Mouse (Mus musculus) forebrain, embryonic 11.5 days (tissue): ENCODE results near the gene Adtrp. TPM values are rescaled to one million over a fixed set of nuclear protein-coding genes. Genes with fewer than 3 reads are reported as not detected.

Source experiments
- ATAC-seq: fragments of 200-750 bp; cut with Nextera tagmentation; replicated peaks from 2 replicates; pipeline ENCODE4 v1.8.0; 2017; ENCODE audit warnings: moderate TSS enrichment; ENCODE audit not compliant: low FRiP score
- DNase-seq: peaks from one replicate; pipeline ENCODE4 v3.0.0-alpha.2; 2017; ENCODE audit warnings: low spot score
- H3K27ac ChIP-seq: fragments of 300-500 bp; sonication (generic); 2 replicates; pipeline ENCODE4 v1.5.1; 2014; ENCODE audit warnings: low read depth, low read length
- H3K27me3 ChIP-seq: fragments of 300-500 bp; sonication (generic); 2 replicates; pipeline ENCODE4 v1.6.1; 2014; ENCODE audit warnings: mild to moderate bottlenecking, low read length, mixed read lengths; ENCODE audit not compliant: control insufficient read depth, insufficient read depth
- H3K36me3 ChIP-seq: fragments of 300-500 bp; sonication (generic); 2 replicates; pipeline ENCODE4 v1.6.1; 2014; ENCODE audit warnings: mild to moderate bottlenecking, low read length, moderate library complexity, mixed read lengths; ENCODE audit not compliant: control insufficient read depth, insufficient read depth
- H3K4me1 ChIP-seq: fragments of 300-500 bp; sonication (generic); replicated peaks from 2 replicates; pipeline ENCODE4 v1.6.1; 2014; ENCODE audit warnings: low read length, mixed read lengths; ENCODE audit not compliant: control insufficient read depth, insufficient read depth
- H3K4me2 ChIP-seq: fragments of 300-500 bp; sonication (generic); 2 replicates; pipeline ENCODE4 v1.6.1; 2014; ENCODE audit warnings: low read depth, mild to moderate bottlenecking, low read length, moderate library complexity, mixed read lengths; ENCODE audit not compliant: severe bottlenecking
- H3K4me3 ChIP-seq: fragments of 300-500 bp; sonication (generic); 2 replicates; pipeline ENCODE4 v1.5.1; 2014; ENCODE audit warnings: low read depth, low read length
- H3K9ac ChIP-seq: fragments of 300-500 bp; sonication (generic); 2 replicates; pipeline ENCODE4 v1.6.1; 2014; ENCODE audit warnings: low read length
- H3K9me3 ChIP-seq: fragments of 300-500 bp; sonication (generic); 2 replicates; pipeline ENCODE4 v1.6.1; 2016; ENCODE audit warnings: low read length, mixed read lengths; ENCODE audit not compliant: control insufficient read depth
- WGBS: fragments of 180-500 bp; shearing (Covaris S2); extraction: QIAGEN DNeasy Blood & Tissue Kit; methylation state at CpG from one replicate; pipeline ENCODE4 v1.1.7; 2014; 5-methylcytosine and 5-hydroxymethylcytosine counted together
- polyA plus RNA-seq: library from polyadenylated mRNA; unstranded; fragments of >200 nt; fragmentation: Nextera tagmentation; extraction: Ambion mirVana; gene quantifications from 2 replicates; pipeline ENCODE4 v1.2.1, GENCODE M21; 2014

Adtrp gene
- polyA plus RNA-seq, 1 experiment from 2014 or later: not detected

GRCm38 (mm10) chr13:41805138-41805820, 42.2 kb downstream of the Adtrp start:
- Histone ChIP-seq H3K9me3 (no peaks in the 10 kb centered on the region), H3K4me1 (peaks cover 4% of the 10 kb centered on the region; the same call in 1 of the 2 replicates), H3K9ac (no peak overlapping the region), H3K36me3 (no peaks in the 10 kb centered on the region), H3K4me2 (no peak overlapping the region), H3K27ac (no peak overlapping the region), H3K4me3 (no peak overlapping the region), H3K27me3 (no peaks in the 10 kb centered on the region)
- 89% methylated on average over 7 of the region's 7 CpGs for WGBS
- DNase-seq (no peak), ATAC-seq (no peak)

GRCm38 (mm10) chr13:41803656-41804265, 43.7 kb downstream of the Adtrp start:
- H3K27me3 ChIP-seq: no peaks in the 10 kb centered on the region
- H3K9ac ChIP-seq: no peak overlapping the region
- no peak overlapping the region for H3K4me2 ChIP-seq
- no peak for DNase-seq
- peaks cover 4% of the 10 kb centered on the region; the same call in 1 of the 2 replicates for H3K4me1 ChIP-seq
- no peaks in the 10 kb centered on the region for H3K9me3 ChIP-seq
- no peaks in the 10 kb centered on the region for H3K36me3 ChIP-seq
- no peak overlapping the region for H3K4me3 ChIP-seq
- no peak overlapping the region for H3K27ac ChIP-seq
- WGBS: 83% methylated on average over 8 of the region's 8 CpGs
- ATAC-seq: no peak

- Histone ChIP-seq H3K27me3 (no peaks in the 10 kb centered on the region), H3K4me1 (peaks cover 4% of the 10 kb centered on the region; the same call in 1 of the 2 replicates), H3K36me3 (no peaks in the 10 kb centered on the region), H3K9me3 (no peaks in the 10 kb centered on the region), H3K9ac (no peak overlapping the region), H3K27ac (peak overlapping the region; percentile 28; the same call in 1 of the 2 replicates), H3K4me2 (peak overlapping the region; percentile 42; the same call in 1 of the 2 replicates), H3K4me3 (peak overlapping the region; percentile 2; the same call in 1 of the 2 replicates)
- ATAC-seq: peak; percentile 91
- 2% methylated on average over 8 of the region's 8 CpGs for WGBS
- peak; percentile 80 for DNase-seq
These were observed 46.3 kb downstream of the Adtrp start for GRCm38 (mm10) chr13:41801177-41801636.

GRCm38 (mm10) chr13:41792849-41793248, 54.6 kb downstream of the Adtrp start:
- 88% methylated on average over 6 of the region's 6 CpGs for WGBS
- H3K4me3 ChIP-seq: no peak overlapping the region
- no peak overlapping the region for H3K4me2 ChIP-seq
- ATAC-seq (no peak), DNase-seq (no peak)
- H3K36me3 ChIP-seq: no peaks in the 10 kb centered on the region
- H3K9ac ChIP-seq: no peak overlapping the region
- no peaks in the 10 kb centered on the region for H3K9me3 ChIP-seq
- H3K4me1 ChIP-seq: no peaks in the 10 kb centered on the region
- no peak overlapping the region for H3K27ac ChIP-seq
- no peaks in the 10 kb centered on the region for H3K27me3 ChIP-seq

GRCm38 (mm10) chr13:41787863-41788536, 59.5 kb downstream of the Adtrp start:
- 82% methylated on average over 2 of the region's 2 CpGs for WGBS
- Histone ChIP-seq H3K4me1 (no peaks in the 10 kb centered on the region), H3K4me3 (no peak overlapping the region), H3K27ac (no peak overlapping the region), H3K9me3 (no peaks in the 10 kb centered on the region), H3K4me2 (no peak overlapping the region), H3K9ac (no peak overlapping the region), H3K36me3 (no peaks in the 10 kb centered on the region), H3K27me3 (no peaks in the 10 kb centered on the region)
- ATAC-seq: no peak
- no peak for DNase-seq

- no peaks in the 10 kb centered on the region for H3K4me1 ChIP-seq
- H3K9ac ChIP-seq: no peak overlapping the region
- 91% methylated on average over 3 of the region's 3 CpGs for WGBS
These were observed 60.8 kb downstream of the Adtrp start for GRCm38 (mm10) chr13:41786640-41787039.

GRCm38 (mm10) chr13:41784889-41785701, 62.4 kb downstream of the Adtrp start:
- no peaks in the 10 kb centered on the region for H3K9me3 ChIP-seq
- DNase-seq (no peak), ATAC-seq (no peak)
- no peak overlapping the region for H3K9ac ChIP-seq
- no peak overlapping the region for H3K4me2 ChIP-seq
- no peak overlapping the region for H3K4me3 ChIP-seq
- no peaks in the 10 kb centered on the region for H3K4me1 ChIP-seq
- 89% methylated on average over 7 of the region's 7 CpGs for WGBS
- no peak overlapping the region for H3K27ac ChIP-seq
- no peaks in the 10 kb centered on the region for H3K27me3 ChIP-seq
- no peaks in the 10 kb centered on the region for H3K36me3 ChIP-seq

More at GRCm38 (mm10) chr13:41786640-41787039, 60.8 kb downstream of the Adtrp start:
- H3K36me3 ChIP-seq: no peaks in the 10 kb centered on the region
- DNase-seq: no peak
- H3K27ac ChIP-seq: no peak overlapping the region
- no peaks in the 10 kb centered on the region for H3K9me3 ChIP-seq
- ATAC-seq: no peak
- no peaks in the 10 kb centered on the region for H3K27me3 ChIP-seq
- no peak overlapping the region for H3K4me2 ChIP-seq
- no peak overlapping the region for H3K4me3 ChIP-seq

- H3K27ac ChIP-seq: no peak overlapping the region
- no peaks in the 10 kb centered on the region for H3K27me3 ChIP-seq
- H3K9me3 ChIP-seq: no peaks in the 10 kb centered on the region
- H3K9ac ChIP-seq: no peak overlapping the region
- no peaks in the 10 kb centered on the region for H3K36me3 ChIP-seq
- ATAC-seq (no peak), DNase-seq (no peak)
- H3K4me2 ChIP-seq: no peak overlapping the region
- no peak overlapping the region for H3K4me3 ChIP-seq
- 89% methylated on average over 4 of the region's 4 CpGs for WGBS
- no peaks in the 10 kb centered on the region for H3K4me1 ChIP-seq
These were observed 67.2 kb downstream of the Adtrp start for GRCm38 (mm10) chr13:41780296-41780695.
